Mouse (Mus musculus) heart, adult 2 months (tissue): ENCODE measurements at regions not wholly inside any gene's neighbourhood (a gene's known extent, or its start where the extent isn't known, plus 50 kb on each side); places are given as distances from the start of the nearest gene placed in this dataset.

Experiments
- DNase-seq, 2 experiments: peaks; one replicate each; pipeline ENCODE4 v3.0.0; 2021
- H3K27ac ChIP-seq: fragments of 200-600 bp; 2 replicates; pipeline ENCODE4 v1.8.1; 2022
- H3K27me3 ChIP-seq: fragments of 200-500 bp; 2 replicates; pipeline ENCODE4 v1.6.1; 2012; ENCODE audit warnings: mild to moderate bottlenecking, low read length, inconsistent platforms, mixed read lengths; ENCODE audit not compliant: control insufficient read depth, insufficient read depth
- H3K36me3 ChIP-seq: fragments of 200-500 bp; 2 replicates; pipeline ENCODE4 v1.6.1; 2012; ENCODE audit warnings: low read length, inconsistent platforms; ENCODE audit not compliant: control insufficient read depth, insufficient read depth
- H3K4me1 ChIP-seq: fragments of 200-500 bp; 2 replicates; pipeline ENCODE4 v1.6.1; 2011; ENCODE audit warnings: low read length; ENCODE audit not compliant: control insufficient read depth, insufficient read depth
- H3K4me3 ChIP-seq: fragments of 200-600 bp; 2 replicates; pipeline ENCODE4 v1.8.1; 2022
- H3K79me2 ChIP-seq: fragments of 200-500 bp; replicated peaks from 2 replicates; pipeline ENCODE4 v1.6.1; 2012; ENCODE audit warnings: mild to moderate bottlenecking, inconsistent platforms, low read length, moderate library complexity, mixed read lengths; ENCODE audit not compliant: control insufficient read depth, insufficient read depth
- H3K9ac ChIP-seq: fragments of 200-500 bp; 2 replicates; pipeline ENCODE4 v1.6.1; 2012; ENCODE audit warnings: low read depth, mild to moderate bottlenecking, control low read depth, inconsistent platforms, low read length, mixed read lengths
- CTCF ChIP-seq: fragments of 200-600 bp; IDR thresholded peaks from 2 replicates; pipeline ENCODE4 v1.8.1; 2022; ENCODE audit warnings: antibody characterized with exemption, mild to moderate bottlenecking, moderate library complexity
- EP300 ChIP-seq: fragments of 200-500 bp; IDR thresholded peaks from 2 replicates; pipeline ENCODE4 v1.6.1; 2011; ENCODE audit warnings: low read depth, low read length, control low read depth; ENCODE audit not compliant: insufficient read depth
- POLR2A ChIP-seq: fragments of 200-500 bp; IDR thresholded peaks from 2 replicates; pipeline ENCODE4 v1.6.1; 2011; ENCODE audit warnings: mild to moderate bottlenecking, low read depth, low read length, control low read depth; ENCODE audit not compliant: insufficient read depth
- WGBS: fragments of 180-500 bp; shearing (Covaris S2); methylation state at CpG from one replicate; pipeline ENCODE4 v1.1.7; 2018; 5-methylcytosine and 5-hydroxymethylcytosine counted together
- intact Hi-C: fragments of 180-260 bp; cut with DNase I; formaldehyde crosslinking; loops from one replicate; pipeline ENCODE4 v1.15.1; 2025

DNA sequence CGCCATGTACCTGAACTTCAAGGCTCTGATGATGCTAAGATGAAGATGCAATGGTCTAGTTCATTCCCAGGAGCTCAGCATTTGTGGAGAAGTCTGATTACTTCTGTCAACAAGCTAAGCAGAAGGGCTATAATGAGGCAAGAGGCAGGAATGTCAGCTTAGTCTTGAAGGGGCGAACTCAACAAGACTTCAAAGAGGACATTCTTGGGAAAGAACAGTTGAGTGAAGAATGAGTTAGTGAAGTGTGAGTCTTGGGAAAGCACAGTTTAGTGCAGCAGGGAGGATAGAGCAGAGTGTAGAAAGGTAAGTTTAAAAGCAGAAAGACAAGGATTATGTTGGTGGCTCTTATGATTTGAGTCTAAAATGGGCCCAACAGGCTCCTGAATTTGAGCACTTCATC lies 160.5 kb upstream of the Ntf3 start:
- no peak overlapping the region for H3K9ac ChIP-seq
- DNase-seq, result no peak
- 71% methylated on average over 2 of the region's 2 CpGs for WGBS
- intact Hi-C loops, result no loop called here
- H3K27ac ChIP-seq, result no peak overlapping the region
- TF ChIP-seq POLR2A, result no peak
- no peaks in the 10 kb centered on the region for H3K4me1 ChIP-seq
- no peaks in the 10 kb centered on the region for H3K79me2 ChIP-seq
- no peaks in the 10 kb centered on the region for H3K36me3 ChIP-seq
- no peaks in the 10 kb centered on the region for H3K27me3 ChIP-seq
- H3K4me3 ChIP-seq, result no peak overlapping the region

- TF ChIP-seq EP300, result no peak
- no peak for TF ChIP-seq CTCF
- TF ChIP-seq POLR2A, result no peak
- no peaks in the 10 kb centered on the region for H3K36me3 ChIP-seq
- WGBS, result 94% methylated on average over 2 of the region's 2 CpGs
- no peaks in the 10 kb centered on the region for H3K79me2 ChIP-seq
- H3K27me3 ChIP-seq, result no peaks in the 10 kb centered on the region
- H3K4me1 ChIP-seq, result no peaks in the 10 kb centered on the region
- H3K9ac ChIP-seq, result no peak overlapping the region
- intact Hi-C loops, result no loop called here
- no peak for DNase-seq
- H3K4me3 ChIP-seq, result no peak overlapping the region
- no peak overlapping the region for H3K27ac ChIP-seq
Measured at GRCm38 (mm10) chr6:126318523-126318922, 151.8 kb upstream of the Ntf3 start.

DNA sequence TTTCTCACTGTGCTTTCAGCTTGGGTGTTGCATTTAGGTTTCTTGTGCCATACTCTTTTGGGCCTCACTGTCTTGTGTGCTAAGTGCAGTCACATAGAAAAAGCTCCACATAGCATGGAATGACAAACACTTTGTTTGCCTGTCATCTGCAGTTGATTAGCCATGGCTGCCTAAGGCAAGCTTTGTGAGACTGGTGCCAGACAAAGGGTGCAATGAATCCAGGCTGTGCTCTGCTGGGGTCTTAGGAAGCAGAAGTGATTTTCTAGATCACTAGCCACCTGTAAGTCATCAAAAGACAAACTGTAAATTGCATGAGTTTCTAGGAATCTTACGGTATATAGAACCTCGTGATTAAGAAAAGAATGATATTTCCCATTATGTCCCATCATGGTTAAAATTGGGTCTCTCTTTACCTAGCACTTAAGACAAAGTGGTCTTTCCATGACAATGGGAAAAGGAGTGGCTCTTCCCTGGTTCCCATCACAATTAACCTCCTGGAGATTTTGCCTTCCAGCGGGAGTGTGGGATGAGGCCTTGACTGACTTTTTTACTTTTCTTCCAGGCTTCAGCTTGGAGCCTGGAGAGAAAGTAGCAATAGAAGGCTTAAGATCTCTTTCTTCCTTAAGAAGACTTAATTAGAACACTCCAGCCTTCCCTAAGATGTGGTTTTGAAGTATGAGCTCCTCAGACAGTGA lies 144.2 kb upstream of the Ntf3 start:
- TF ChIP-seq EP300 (no peak), POLR2A (no peak), CTCF (no peak)
- Histone ChIP-seq H3K36me3 (no peaks in the 10 kb centered on the region), H3K4me3 (no peak overlapping the region), H3K79me2 (no peaks in the 10 kb centered on the region), H3K27me3 (no peaks in the 10 kb centered on the region), H3K27ac (no peak overlapping the region), H3K9ac (no peak overlapping the region), H3K4me1 (no peaks in the 10 kb centered on the region)
- no peak for DNase-seq
- 83% methylated on average over 3 of the region's 3 CpGs for WGBS
- intact Hi-C loops, result no loop called here

- Histone ChIP-seq H3K9ac (no peak overlapping the region), H3K79me2 (no peaks in the 10 kb centered on the region), H3K4me3 (no peak overlapping the region), H3K4me1 (peaks cover 3% of the 10 kb centered on the region; the same call in 1 of the 2 replicates), H3K27me3 (no peaks in the 10 kb centered on the region), H3K36me3 (no peaks in the 10 kb centered on the region), H3K27ac (no peak overlapping the region)
- 47% methylated on average over 3 of the region's 3 CpGs for WGBS
- DNase-seq, result no peak
- intact Hi-C loops, result no loop called here
- TF ChIP-seq EP300 (no peak), CTCF (no peak), POLR2A (no peak)
Measured at GRCm38 (mm10) chr6:126303086-126303485, 136.4 kb upstream of the Ntf3 start.

DNA sequence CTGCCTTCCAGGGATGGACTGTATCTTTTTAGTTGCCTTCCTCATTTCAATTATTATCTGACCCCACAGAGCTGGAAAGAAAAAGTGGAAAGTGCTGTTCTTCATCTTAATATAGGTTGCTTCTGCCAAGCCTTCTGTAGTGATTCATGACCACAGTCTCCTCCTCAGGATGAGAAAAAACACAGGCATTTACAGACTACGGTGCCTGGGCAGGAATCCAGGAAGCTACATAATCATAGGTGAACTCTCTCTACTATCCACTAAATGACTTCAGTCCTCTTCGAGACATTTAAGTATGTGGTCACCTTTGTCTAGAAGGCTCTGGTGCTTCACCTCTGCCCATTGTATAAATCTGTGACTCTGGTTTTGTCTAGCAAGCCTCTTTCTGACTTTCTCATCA lies 124.9 kb upstream of the Ntf3 start:
- 58% methylated on average over 2 of the region's 2 CpGs for WGBS

GRCm38 (mm10) chr6:126287166-126287565 lies 120.5 kb upstream of the Ntf3 start:
- intact Hi-C loops, result no loop called here
- Histone ChIP-seq H3K79me2 (no peaks in the 10 kb centered on the region), H3K27me3 (no peaks in the 10 kb centered on the region), H3K36me3 (no peaks in the 10 kb centered on the region), H3K9ac (no peak overlapping the region), H3K4me1 (no peaks in the 10 kb centered on the region), H3K27ac (no peak overlapping the region), H3K4me3 (no peak overlapping the region)
- 83% methylated on average over 4 of the region's 4 CpGs for WGBS
- no peak for TF ChIP-seq POLR2A
- no peak for TF ChIP-seq EP300
- TF ChIP-seq CTCF, result no peak
- DNase-seq, result no peak

More for the DNA sequence above, 124.9 kb upstream of the Ntf3 start:
- no peak overlapping the region for H3K27ac ChIP-seq
- no peaks in the 10 kb centered on the region for H3K27me3 ChIP-seq
- H3K79me2 ChIP-seq, result no peaks in the 10 kb centered on the region
- no peak for DNase-seq
- H3K36me3 ChIP-seq, result no peaks in the 10 kb centered on the region
- H3K4me1 ChIP-seq, result no peaks in the 10 kb centered on the region
- intact Hi-C loops, result no loop called here
- no peak overlapping the region for H3K4me3 ChIP-seq
- no peak for TF ChIP-seq CTCF
- H3K9ac ChIP-seq, result no peak overlapping the region
